Mouse (Mus musculus) lung, postnatal 0 days (tissue): ENCODE results near the gene Trim66. TPM values are rescaled to one million over a fixed set of nuclear protein-coding genes. Genes with fewer than 3 reads are reported as not detected.

Experiments
- ATAC-seq: fragments of 200-750 bp; cut with Nextera tagmentation; 2 replicates; pipeline ENCODE4 v1.8.0; 2017; ENCODE audit warnings: moderate library complexity
- DNase-seq: peaks from one replicate; pipeline ENCODE4 v3.0.0-alpha.2; 2016; ENCODE audit warnings: low spot score
- H3K27ac ChIP-seq: fragments of 300-500 bp; sonication (generic); 2 replicates; pipeline ENCODE4 v1.5.1; 2014; ENCODE audit warnings: antibody characterized with exemption, mild to moderate bottlenecking, low read length, mixed read lengths
- H3K27me3 ChIP-seq: fragments of 300-500 bp; sonication (generic); replicated peaks from 2 replicates; pipeline ENCODE4 v1.6.1; 2014; ENCODE audit warnings: low read length, mixed read lengths; ENCODE audit not compliant: insufficient read depth
- H3K36me3 ChIP-seq: fragments of 300-500 bp; sonication (generic); 2 replicates; pipeline ENCODE4 v1.6.1; 2014; ENCODE audit warnings: low read length, mixed read lengths; ENCODE audit not compliant: insufficient read depth
- H3K4me1 ChIP-seq: fragments of 300-500 bp; sonication (generic); 2 replicates; pipeline ENCODE4 v1.6.1; 2014; ENCODE audit warnings: antibody characterized with exemption, low read depth, low read length, mixed read lengths; ENCODE audit not compliant: insufficient read depth
- H3K4me2 ChIP-seq: fragments of 300-500 bp; sonication (generic); replicated peaks from 2 replicates; pipeline ENCODE4 v1.6.1; 2014; ENCODE audit warnings: low read depth, mild to moderate bottlenecking, low read length, moderate library complexity, mixed read lengths
- H3K4me3 ChIP-seq: fragments of 300-500 bp; sonication (generic); 2 replicates; pipeline ENCODE4 v1.5.1; 2014; ENCODE audit warnings: low read depth, low read length
- H3K9ac ChIP-seq: fragments of 300-500 bp; sonication (generic); replicated peaks from 2 replicates; pipeline ENCODE4 v1.6.1; 2014; ENCODE audit warnings: low read depth, mild to moderate bottlenecking
- H3K9me3 ChIP-seq: fragments of 300-500 bp; sonication (generic); 2 replicates; pipeline ENCODE4 v1.6.1; 2016; ENCODE audit warnings: low read length, mixed read lengths
- CTCF ChIP-seq: IDR thresholded peaks from 2 replicates; pipeline ENCODE4 v1.5.1; 2016; ENCODE audit warnings: antibody characterized with exemption, mild to moderate bottlenecking
- EP300 ChIP-seq: IDR thresholded peaks from 2 replicates; pipeline ENCODE4 v1.6.1; 2016; ENCODE audit warnings: antibody characterized with exemption, mild to moderate bottlenecking, control low read depth
- WGBS: fragments of 180-500 bp; shearing (Covaris S2); extraction: QIAGEN DNeasy Blood & Tissue Kit; methylation state at CpG from one replicate; pipeline ENCODE4 v1.1.7; 2014; 5-methylcytosine and 5-hydroxymethylcytosine counted together
- polyA plus RNA-seq: library from polyadenylated mRNA; unstranded; fragments of >200 nt; fragmentation: Nextera tagmentation; extraction: Ambion mirVana; gene quantifications from 2 replicates; pipeline ENCODE4 v1.2.1, GENCODE M21; 2015

Trim66 gene
- polyA plus RNA-seq, 1 experiment from 2014 or later, result 0.04 TPM

- H3K4me1 ChIP-seq, result no peaks in the 10 kb centered on the region; the same call in 1 of the 2 replicates
- no peak overlapping the region for H3K4me2 ChIP-seq
- TF ChIP-seq EP300 (0 out of 2 replicates have a peak, but pooled peaks have one; percentile 47), CTCF (no peak)
- no peaks in the 10 kb centered on the region for H3K9me3 ChIP-seq
- no peak overlapping the region for H3K9ac ChIP-seq
- H3K27me3 ChIP-seq, result no peaks in the 10 kb centered on the region
- DNase-seq, result peak; percentile 15
- H3K4me3 ChIP-seq, result no peak overlapping the region
- 0 out of 2 replicates have a peak, but pooled peaks have one; percentile 37 for ATAC-seq
- H3K36me3 ChIP-seq, result peaks cover 35% of the 10 kb centered on the region
- H3K27ac ChIP-seq, result no peak overlapping the region
- WGBS, result 59% methylated on average over 10 of the region's 10 CpGs
These were observed 33.9 kb upstream of the Trim66 start for GRCm38 (mm10) chr7:109541609-109542363.

GRCm38 (mm10) chr7:109540902-109541301, 33.0 kb upstream of the Trim66 start:
- Histone ChIP-seq H3K36me3 (peaks cover 35% of the 10 kb centered on the region), H3K27ac (no peak overlapping the region), H3K4me2 (no peak overlapping the region), H3K27me3 (no peaks in the 10 kb centered on the region), H3K9ac (no peak overlapping the region), H3K4me3 (no peak overlapping the region), H3K4me1 (no peaks in the 10 kb centered on the region; the same call in 1 of the 2 replicates), H3K9me3 (no peaks in the 10 kb centered on the region)
- ATAC-seq (no peak), DNase-seq (no peak)
- TF ChIP-seq CTCF (no peak), EP300 (no peak)

GRCm38 (mm10) chr7:109536451-109536946, 28.6 kb upstream of the Trim66 start:
- no peaks in the 10 kb centered on the region for H3K9me3 ChIP-seq
- H3K36me3 ChIP-seq, result peaks cover 32% of the 10 kb centered on the region
- 0 out of 2 replicates have a peak overlapping the region, but pooled peaks have one; percentile 14 for H3K27ac ChIP-seq
- no peak overlapping the region for H3K4me3 ChIP-seq
- DNase-seq (peak; percentile 23), ATAC-seq (peak; percentile 65)
- H3K9ac ChIP-seq, result no peak overlapping the region
- no peaks in the 10 kb centered on the region; the same call in 1 of the 2 replicates for H3K4me1 ChIP-seq
- H3K4me2 ChIP-seq, result no peak overlapping the region
- no peaks in the 10 kb centered on the region for H3K27me3 ChIP-seq
- TF ChIP-seq CTCF (no peak), EP300 (no peak)
- 41% methylated on average over 4 of the region's 4 CpGs for WGBS

GRCm38 (mm10) chr7:109534921-109535320, 27.0 kb upstream of the Trim66 start:
- H3K4me1 ChIP-seq, result peaks cover 4% of the 10 kb centered on the region; the same call in 1 of the 2 replicates
- peaks cover 43% of the 10 kb centered on the region for H3K36me3 ChIP-seq
- TF ChIP-seq EP300 (no peak), CTCF (no peak)
- no peak overlapping the region for H3K4me2 ChIP-seq
- no peak overlapping the region for H3K9ac ChIP-seq
- H3K4me3 ChIP-seq, result no peak overlapping the region
- WGBS, result 90% methylated on average over 3 of the region's 3 CpGs
- no peaks in the 10 kb centered on the region for H3K9me3 ChIP-seq
- ATAC-seq (no peak), DNase-seq (no peak)
- no peaks in the 10 kb centered on the region for H3K27me3 ChIP-seq
- no peak overlapping the region for H3K27ac ChIP-seq

GRCm38 (mm10) chr7:109533888-109534287, 26.0 kb upstream of the Trim66 start:
- ATAC-seq (no peak), DNase-seq (no peak)
- Histone ChIP-seq H3K4me2 (no peak overlapping the region), H3K36me3 (peaks cover 38% of the 10 kb centered on the region; the same call in 1 of the 2 replicates), H3K9me3 (no peaks in the 10 kb centered on the region), H3K4me1 (peaks cover 4% of the 10 kb centered on the region; the same call in 1 of the 2 replicates), H3K27ac (no peak overlapping the region), H3K9ac (no peak overlapping the region), H3K27me3 (no peaks in the 10 kb centered on the region), H3K4me3 (no peak overlapping the region)
- TF ChIP-seq EP300 (no peak), CTCF (no peak)
- 85% methylated on average over 4 of the region's 4 CpGs for WGBS

- H3K27ac ChIP-seq, result no peak overlapping the region
- peaks cover 36% of the 10 kb centered on the region; the same call in 1 of the 2 replicates for H3K36me3 ChIP-seq
- H3K4me2 ChIP-seq, result no peak overlapping the region
- ATAC-seq, result no peak
- DNase-seq, result no peak
- H3K9me3 ChIP-seq, result no peaks in the 10 kb centered on the region
- TF ChIP-seq CTCF, result no peak
- no peak for TF ChIP-seq EP300
- H3K4me3 ChIP-seq, result no peak overlapping the region
- H3K27me3 ChIP-seq, result no peaks in the 10 kb centered on the region
- 82% methylated on average over 4 of the region's 4 CpGs for WGBS
- H3K9ac ChIP-seq, result no peak overlapping the region
- peaks cover 4% of the 10 kb centered on the region; the same call in 1 of the 2 replicates for H3K4me1 ChIP-seq
These were observed 25.2 kb upstream of the Trim66 start for GRCm38 (mm10) chr7:109533129-109533528.
